Mouse (Mus musculus) neural tube, embryonic 15.5 days (tissue): Measurements from ENCODE around the gene Rnaseh1. TPM values are rescaled to one million over a fixed set of nuclear protein-coding genes. Genes with fewer than 3 reads are reported as not detected.

ENCODE experiments used
- ATAC-seq: fragments of 200-750 bp; cut with Nextera tagmentation; 2 replicates; pipeline ENCODE4 v1.8.0; 2017; ENCODE audit warnings: mild to moderate bottlenecking, moderate TSS enrichment, moderate library complexity; ENCODE audit not compliant: low FRiP score
- H3K27ac ChIP-seq: fragments of 300-500 bp; sonication (generic); replicated peaks from 2 replicates; pipeline ENCODE4 v1.5.1; 2015; ENCODE audit warnings: mild to moderate bottlenecking, inconsistent platforms
- H3K27me3 ChIP-seq: fragments of 300-500 bp; sonication (generic); replicated peaks from 2 replicates; pipeline ENCODE4 v1.6.1; 2015; ENCODE audit warnings: inconsistent platforms
- H3K36me3 ChIP-seq: fragments of 300-500 bp; sonication (generic); 2 replicates; pipeline ENCODE4 v1.6.1; 2015; ENCODE audit warnings: inconsistent platforms
- H3K4me1 ChIP-seq: fragments of 300-500 bp; sonication (generic); 2 replicates; pipeline ENCODE4 v1.6.1; 2015; ENCODE audit warnings: inconsistent platforms
- H3K4me2 ChIP-seq: fragments of 300-500 bp; sonication (generic); 2 replicates; pipeline ENCODE4 v1.6.1; 2015; ENCODE audit warnings: inconsistent platforms, mild to moderate bottlenecking, moderate library complexity
- H3K4me3 ChIP-seq: fragments of 300-500 bp; sonication (generic); replicated peaks from 2 replicates; pipeline ENCODE4 v1.5.1; 2015; ENCODE audit warnings: mild to moderate bottlenecking, inconsistent platforms
- H3K9ac ChIP-seq: fragments of 300-500 bp; sonication (generic); replicated peaks from 2 replicates; pipeline ENCODE4 v1.6.1; 2015; ENCODE audit warnings: mild to moderate bottlenecking, inconsistent platforms
- H3K9me3 ChIP-seq: fragments of 300-500 bp; sonication (generic); replicated peaks from 2 replicates; pipeline ENCODE4 v1.6.1; 2016; ENCODE audit warnings: inconsistent platforms
- WGBS: fragments of 180-500 bp; shearing (Covaris S2); methylation state at CpG from one replicate; pipeline ENCODE4 v1.1.7; 2015; ENCODE audit warnings: mixed read lengths; 5-methylcytosine and 5-hydroxymethylcytosine counted together
- polyA plus RNA-seq: library from polyadenylated mRNA; unstranded; fragments of >200 nt; fragmentation: Nextera tagmentation; extraction: Ambion mirVana; gene quantifications from 2 replicates; pipeline ENCODE4 v1.2.1, GENCODE M21; 2015

Gene Rnaseh1
- polyA plus RNA-seq, result 21.0 and 25.1 TPM in 2 replicates

GRCm38 (mm10) chr12:28649141-28650110 is at the start of gene Rnaseh1:
Rnaseh1 (plus strand) TSS chr12:28649602.
- Histone ChIP-seq H3K36me3 (peaks cover 11% of the 10 kb centered on the region), H3K4me3 (peak within 1 kb of the TSS; percentile 75), H3K4me2 (peak within 1 kb of the TSS; percentile 78), H3K9me3 (no peaks in the 10 kb centered on the region), H3K27ac (peak within 1 kb of the TSS; percentile 89), H3K9ac (peak within 1 kb of the TSS; percentile 78), H3K27me3 (0 out of 2 replicates have a peak, but pooled peaks cover 8% of the 10 kb centered on the region), H3K4me1 (peaks cover 17% of the 10 kb centered on the region)
- 2% methylated on average over 52 of the region's 52 CpGs for WGBS
- ATAC-seq, result peak; percentile 97

DNA sequence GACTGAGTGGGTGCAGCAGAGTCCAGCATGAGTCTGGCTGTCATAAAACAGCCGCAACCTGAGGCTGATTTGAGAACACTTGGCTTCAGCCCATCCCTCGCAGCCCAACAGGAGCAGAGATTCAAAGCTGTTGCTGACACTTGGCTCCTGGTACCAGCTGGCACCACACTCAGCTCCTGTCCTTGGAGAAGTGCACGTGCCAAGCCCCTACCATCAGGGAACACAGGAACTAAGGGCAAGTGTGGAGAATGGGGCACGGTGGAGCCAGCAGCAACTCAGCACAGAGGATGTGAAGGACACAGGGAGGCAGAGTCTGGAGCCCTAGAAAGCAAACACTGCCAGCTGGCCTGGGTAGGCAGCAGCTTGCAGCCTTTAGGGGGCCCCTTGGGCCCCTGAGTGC is 47.1 kb upstream of the Rnaseh1 start:
- H3K36me3 ChIP-seq, result no peaks in the 10 kb centered on the region
- H3K27ac ChIP-seq, result no peak overlapping the region
- 16% methylated on average over 4 of the region's 4 CpGs for WGBS
- no peaks in the 10 kb centered on the region for H3K9me3 ChIP-seq
- no peak overlapping the region for H3K9ac ChIP-seq
- H3K4me3 ChIP-seq, result no peak overlapping the region
- H3K4me1 ChIP-seq, result peaks cover 24% of the 10 kb centered on the region
- no peaks in the 10 kb centered on the region for H3K27me3 ChIP-seq
- ATAC-seq, result peak; percentile 52; the same call in 1 of the 2 replicates
- no peak overlapping the region for H3K4me2 ChIP-seq

- H3K27ac ChIP-seq, result no peak overlapping the region
- H3K4me3 ChIP-seq, result no peak overlapping the region
- no peaks in the 10 kb centered on the region for H3K9me3 ChIP-seq
- H3K4me1 ChIP-seq, result peaks cover 27% of the 10 kb centered on the region
- H3K27me3 ChIP-seq, result no peaks in the 10 kb centered on the region
- WGBS, result 53% methylated on average over 1 of the region's 1 CpGs
- no peaks in the 10 kb centered on the region for H3K36me3 ChIP-seq
- no peak for ATAC-seq
- no peak overlapping the region for H3K9ac ChIP-seq
- no peak overlapping the region for H3K4me2 ChIP-seq
Measured at GRCm38 (mm10) chr12:28603494-28603893, 45.9 kb upstream of the Rnaseh1 start.

GRCm38 (mm10) chr12:28607546-28608305 is 41.7 kb upstream of the Rnaseh1 start:
- H3K4me2 ChIP-seq, result peak overlapping the region; percentile 49
- H3K9ac ChIP-seq, result peak overlapping the region; percentile 23
- H3K4me1 ChIP-seq, result peaks cover 20% of the 10 kb centered on the region
- no peaks in the 10 kb centered on the region for H3K27me3 ChIP-seq
- H3K9me3 ChIP-seq, result no peaks in the 10 kb centered on the region
- H3K27ac ChIP-seq, result peak overlapping the region; percentile 87
- peak overlapping the region; percentile 23 for H3K4me3 ChIP-seq
- 28% methylated on average over 17 of the region's 17 CpGs for WGBS
- no peaks in the 10 kb centered on the region for H3K36me3 ChIP-seq
- ATAC-seq, result peak; percentile 80

DNA sequence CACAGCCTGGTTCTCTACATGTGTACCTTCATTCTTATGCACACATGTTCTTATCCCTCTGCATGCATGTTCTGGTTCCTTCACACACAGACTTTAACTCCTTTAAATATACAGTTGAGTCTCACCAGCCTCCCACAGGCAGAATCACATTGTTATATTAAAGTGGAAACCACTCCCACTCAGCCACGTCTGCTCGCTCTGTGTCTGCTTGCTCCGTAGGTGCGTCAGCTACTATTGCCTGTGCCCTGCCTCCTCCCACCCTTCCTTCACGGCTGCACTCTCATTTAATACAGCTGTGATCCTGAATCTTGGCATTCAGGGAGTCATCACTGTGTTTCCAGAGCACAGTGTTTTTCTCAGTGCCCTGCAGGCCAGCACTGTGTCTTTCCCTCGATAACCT is 37.0 kb upstream of the Rnaseh1 start:
- H3K27ac ChIP-seq, result no peak overlapping the region
- no peak overlapping the region for H3K4me2 ChIP-seq
- H3K9ac ChIP-seq, result no peak overlapping the region
- H3K27me3 ChIP-seq, result no peaks in the 10 kb centered on the region
- no peaks in the 10 kb centered on the region for H3K36me3 ChIP-seq
- H3K4me3 ChIP-seq, result no peak overlapping the region
- peaks cover 17% of the 10 kb centered on the region for H3K4me1 ChIP-seq
- ATAC-seq, result no peak
- H3K9me3 ChIP-seq, result no peaks in the 10 kb centered on the region
- WGBS, result 59% methylated on average over 6 of the region's 6 CpGs

- no peak overlapping the region for H3K27ac ChIP-seq
- WGBS, result 76% methylated on average over 7 of the region's 7 CpGs
- H3K9ac ChIP-seq, result no peak overlapping the region
- H3K4me1 ChIP-seq, result 0 out of 2 replicates have a peak, but pooled peaks cover 2% of the 10 kb centered on the region
- H3K4me2 ChIP-seq, result no peak overlapping the region
- no peak overlapping the region for H3K4me3 ChIP-seq
- H3K36me3 ChIP-seq, result no peaks in the 10 kb centered on the region
- H3K9me3 ChIP-seq, result no peaks in the 10 kb centered on the region
- H3K27me3 ChIP-seq, result no peaks in the 10 kb centered on the region
- ATAC-seq, result no peak; the same call in 1 of the 2 replicates
Measured at GRCm38 (mm10) chr12:28614401-28614800, 35.0 kb upstream of the Rnaseh1 start.

DNA sequence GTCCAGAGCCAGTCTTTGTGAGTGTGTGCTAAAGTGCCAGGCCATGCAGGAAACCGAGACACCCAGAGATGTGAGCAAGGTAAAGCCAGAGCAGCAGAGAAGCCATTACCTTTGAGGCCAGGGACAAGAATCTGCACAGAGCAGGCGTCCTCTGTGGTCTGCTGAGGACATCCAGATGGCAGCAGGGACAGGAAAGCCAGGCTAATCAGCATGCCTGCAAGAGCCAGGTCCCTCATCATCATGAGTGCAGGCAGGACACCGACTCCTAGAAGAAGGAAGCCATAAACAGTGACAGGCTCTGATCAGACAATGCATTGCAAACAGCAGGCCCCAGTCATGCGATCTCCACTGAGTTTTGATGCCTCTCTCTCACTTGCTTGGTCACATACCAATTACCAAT is 32.1 kb upstream of the Rnaseh1 start:
- WGBS, result 58% methylated on average over 4 of the region's 4 CpGs
- no peak for ATAC-seq
- no peaks in the 10 kb centered on the region for H3K9me3 ChIP-seq

GRCm38 (mm10) chr12:28621451-28622166 is 27.8 kb upstream of the Rnaseh1 start:
- Histone ChIP-seq H3K4me1 (no peaks in the 10 kb centered on the region), H3K27ac (no peak overlapping the region), H3K4me2 (no peak overlapping the region), H3K4me3 (no peak overlapping the region), H3K9me3 (no peaks in the 10 kb centered on the region), H3K36me3 (no peaks in the 10 kb centered on the region), H3K27me3 (no peaks in the 10 kb centered on the region), H3K9ac (no peak overlapping the region)
- ATAC-seq, result no peak
- WGBS, result 41% methylated on average over 7 of the region's 7 CpGs

More for the DNA sequence above, 32.1 kb upstream of the Rnaseh1 start:
- no peak overlapping the region for H3K9ac ChIP-seq
- no peak overlapping the region for H3K27ac ChIP-seq
- 0 out of 2 replicates have a peak, but pooled peaks cover 2% of the 10 kb centered on the region for H3K4me1 ChIP-seq
- no peaks in the 10 kb centered on the region for H3K36me3 ChIP-seq
- H3K4me3 ChIP-seq, result no peak overlapping the region
- no peaks in the 10 kb centered on the region for H3K27me3 ChIP-seq
- no peak overlapping the region for H3K4me2 ChIP-seq

DNA sequence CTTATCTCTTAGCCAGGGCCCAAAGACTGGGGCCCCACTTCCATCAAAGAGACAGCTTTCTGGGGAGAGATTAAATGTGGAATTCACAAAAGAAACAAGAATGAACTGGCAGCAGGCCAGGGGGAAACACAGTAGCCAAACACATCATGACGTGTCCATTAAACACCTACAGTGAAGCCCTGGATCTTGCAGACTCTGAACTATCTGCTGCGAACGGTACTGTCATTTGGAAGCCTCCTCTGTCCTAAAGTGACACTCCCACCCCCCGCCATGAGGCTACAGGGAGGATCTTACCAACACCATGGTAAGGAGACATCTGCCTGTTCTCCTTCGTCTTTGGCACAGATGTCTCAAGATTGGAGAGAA is 27.3 kb upstream of the Rnaseh1 start:
- 58% methylated on average over 5 of the region's 5 CpGs for whole genome bisulfite sequencing
- no peak overlapping the region for H3K4me2 ChIP-seq
- H3K27me3 ChIP-seq, result no peaks in the 10 kb centered on the region
- no peak overlapping the region for H3K9ac ChIP-seq
- ATAC-seq, result no peak
- H3K4me3 ChIP-seq, result no peak overlapping the region
- H3K36me3 ChIP-seq, result no peaks in the 10 kb centered on the region
- no peaks in the 10 kb centered on the region for H3K4me1 ChIP-seq
- H3K9me3 ChIP-seq, result no peaks in the 10 kb centered on the region
- no peak overlapping the region for H3K27ac ChIP-seq

- H3K27ac ChIP-seq, result no peak overlapping the region
- no peak overlapping the region for H3K9ac ChIP-seq
- no peak for ATAC-seq
Measured at GRCm38 (mm10) chr12:28622641-28623040, 26.8 kb upstream of the Rnaseh1 start.

GRCm38 (mm10) chr12:28623195-28623594 is 26.2 kb upstream of the Rnaseh1 start, which contains the start of gene Colec11:
Colec11 (minus strand) TSS chr12:28623377.
- Histone ChIP-seq H3K36me3 (peaks cover 4% of the 10 kb centered on the region), H3K4me1 (no peaks in the 10 kb centered on the region), H3K9me3 (no peaks in the 10 kb centered on the region), H3K9ac (no peak within 1 kb of the TSS), H3K4me2 (no peak within 1 kb of the TSS), H3K27ac (no peak within 1 kb of the TSS), H3K27me3 (no peaks in the 10 kb centered on the region), H3K4me3 (no peak within 1 kb of the TSS)
- no peak for ATAC-seq
- 61% methylated on average over 5 of the region's 5 CpGs for WGBS

More at GRCm38 (mm10) chr12:28622641-28623040, 26.8 kb upstream of the Rnaseh1 start:
- no peak overlapping the region for H3K4me2 ChIP-seq
- 71% methylated on average over 1 of the region's 1 CpGs for WGBS
- H3K4me1 ChIP-seq, result no peaks in the 10 kb centered on the region
- no peaks in the 10 kb centered on the region for H3K36me3 ChIP-seq
- no peaks in the 10 kb centered on the region for H3K27me3 ChIP-seq
- no peaks in the 10 kb centered on the region for H3K9me3 ChIP-seq
- no peak overlapping the region for H3K4me3 ChIP-seq
